Mouse (Mus musculus): ENCODE data around the gene Birc5.

- TF ChIP-seq CTCF (IDR thresholded peaks at IDR 0.05; ENCODE audit: borderline replicate concordance, control insufficient read depth, extremely low read depth, insufficient read depth, low read length, poor library complexity) (no peak), POLR2A (IDR thresholded peaks at IDR 0.05; ENCODE audit: control insufficient read depth, extremely low read depth, insufficient read depth, low read length, poor library complexity) (no peak)
These were observed 18.6 kb upstream of the Birc5 start for GRCm38 (mm10) chr11:117830401-117830800.
